Mouse (Mus musculus) midbrain, embryonic 12.5 days (tissue): ENCODE results near the gene Abcc3. TPM values are rescaled to one million over a fixed set of nuclear protein-coding genes. Genes with fewer than 3 reads are reported as not detected.

Experiments
- ATAC-seq: fragments of 200-750 bp; cut with Nextera tagmentation; 2 replicates; pipeline ENCODE4 v1.8.0; 2017; ENCODE audit warnings: low read depth, moderate TSS enrichment, moderate library complexity; ENCODE audit not compliant: low FRiP score
- H3K27ac ChIP-seq: fragments of 300-500 bp; sonication (generic); replicated peaks from 2 replicates; pipeline ENCODE4 v1.5.1; 2016; ENCODE audit warnings: mild to moderate bottlenecking
- H3K27me3 ChIP-seq: fragments of 300-500 bp; sonication (generic); 2 replicates; pipeline ENCODE4 v1.6.1; 2016; ENCODE audit warnings: mild to moderate bottlenecking
- H3K36me3 ChIP-seq: fragments of 300-500 bp; sonication (generic); 2 replicates; pipeline ENCODE4 v1.6.1; 2016
- H3K4me1 ChIP-seq: fragments of 300-500 bp; sonication (generic); 2 replicates; pipeline ENCODE4 v1.6.1; 2016
- H3K4me2 ChIP-seq: fragments of 300-500 bp; sonication (generic); replicated peaks from 2 replicates; pipeline ENCODE4 v1.6.1; 2016; ENCODE audit warnings: mild to moderate bottlenecking, moderate library complexity
- H3K4me3 ChIP-seq: fragments of 300-500 bp; sonication (generic); 2 replicates; pipeline ENCODE4 v1.5.1; 2016; ENCODE audit warnings: mild to moderate bottlenecking
- H3K9ac ChIP-seq: fragments of 300-500 bp; sonication (generic); replicated peaks from 2 replicates; pipeline ENCODE4 v1.6.1; 2016; ENCODE audit warnings: mild to moderate bottlenecking, moderate library complexity
- H3K9me3 ChIP-seq: fragments of 300-500 bp; sonication (generic); 2 replicates; pipeline ENCODE4 v1.6.1; 2016; ENCODE audit warnings: mild to moderate bottlenecking
- WGBS: fragments of 180-500 bp; shearing (Covaris S2); methylation state at CpG from one replicate; pipeline ENCODE4 v1.1.7; 2016; 5-methylcytosine and 5-hydroxymethylcytosine counted together
- polyA plus RNA-seq: library from polyadenylated mRNA; unstranded; fragments of >200 nt; fragmentation: Nextera tagmentation; extraction: Ambion mirVana; gene quantifications from 2 replicates; pipeline ENCODE4 v1.2.1, GENCODE M21; 2016

Abcc3 gene
- polyA plus RNA-seq, 1 experiment from 2014 or later, result 0.57 TPM

GRCm38 (mm10) chr11:94320969-94321930 lies 71.5 kb downstream of the Abcc3 start:
- peaks cover 51% of the 10 kb centered on the region for H3K4me1 ChIP-seq
- no peaks in the 10 kb centered on the region for H3K9me3 ChIP-seq
- H3K27me3 ChIP-seq, result no peaks in the 10 kb centered on the region
- H3K4me2 ChIP-seq, result peak overlapping the region; percentile 88
- H3K4me3 ChIP-seq, result peak overlapping the region; percentile 77
- peak overlapping the region; percentile 93 for H3K27ac ChIP-seq
- H3K36me3 ChIP-seq, result peaks cover 8% of the 10 kb centered on the region; the same call in 1 of the 2 replicates
- WGBS, result under 1% methylated on average over 67 of the region's 67 CpGs
- peak; percentile 75; the same call in 1 of the 2 replicates for ATAC-seq
- H3K9ac ChIP-seq, result peak overlapping the region; percentile 95

- Histone ChIP-seq H3K4me1 (peaks cover 57% of the 10 kb centered on the region), H3K36me3 (peaks cover 8% of the 10 kb centered on the region; the same call in 1 of the 2 replicates), H3K4me3 (no peak overlapping the region), H3K4me2 (no peak overlapping the region), H3K9me3 (no peaks in the 10 kb centered on the region), H3K27me3 (no peaks in the 10 kb centered on the region), H3K27ac (no peak overlapping the region), H3K9ac (no peak overlapping the region)
- ATAC-seq, result no peak
- WGBS, result 96% methylated on average over 5 of the region's 5 CpGs
Observed at GRCm38 (mm10) chr11:94318056-94318455, 74.7 kb downstream of the Abcc3 start.

GRCm38 (mm10) chr11:94317515-94317914 lies 75.3 kb downstream of the Abcc3 start:
- WGBS, result 68% methylated on average over 4 of the region's 4 CpGs
- H3K4me3 ChIP-seq, result no peak overlapping the region
- H3K27me3 ChIP-seq, result no peaks in the 10 kb centered on the region
- no peak overlapping the region for H3K27ac ChIP-seq
- no peak overlapping the region for H3K9ac ChIP-seq
- peaks cover 8% of the 10 kb centered on the region; the same call in 1 of the 2 replicates for H3K36me3 ChIP-seq
- H3K9me3 ChIP-seq, result no peaks in the 10 kb centered on the region
- H3K4me2 ChIP-seq, result no peak overlapping the region
- no peak for ATAC-seq
- H3K4me1 ChIP-seq, result peaks cover 57% of the 10 kb centered on the region

GRCm38 (mm10) chr11:94317014-94317413 lies 75.8 kb downstream of the Abcc3 start:
- H3K4me3 ChIP-seq, result no peak overlapping the region
- no peaks in the 10 kb centered on the region for H3K9me3 ChIP-seq
- no peak for ATAC-seq
- no peaks in the 10 kb centered on the region for H3K27me3 ChIP-seq
- H3K9ac ChIP-seq, result no peak overlapping the region
- peaks cover 54% of the 10 kb centered on the region for H3K4me1 ChIP-seq
- 88% methylated on average over 1 of the region's 1 CpGs for WGBS
- no peak overlapping the region for H3K27ac ChIP-seq
- H3K36me3 ChIP-seq, result peaks cover 8% of the 10 kb centered on the region; the same call in 1 of the 2 replicates
- no peak overlapping the region for H3K4me2 ChIP-seq

- H3K9ac ChIP-seq, result no peak overlapping the region
- H3K27ac ChIP-seq, result no peak overlapping the region
- 87% methylated on average over 2 of the region's 2 CpGs for WGBS
- H3K27me3 ChIP-seq, result no peaks in the 10 kb centered on the region
- no peak for ATAC-seq
- H3K4me2 ChIP-seq, result no peak overlapping the region
- H3K9me3 ChIP-seq, result no peaks in the 10 kb centered on the region
- H3K36me3 ChIP-seq, result peaks cover 8% of the 10 kb centered on the region; the same call in 1 of the 2 replicates
- peaks cover 54% of the 10 kb centered on the region for H3K4me1 ChIP-seq
- H3K4me3 ChIP-seq, result no peak overlapping the region
Observed at GRCm38 (mm10) chr11:94316528-94316927, 76.3 kb downstream of the Abcc3 start.

GRCm38 (mm10) chr11:94315308-94315707 lies 77.5 kb downstream of the Abcc3 start:
- WGBS, result 80% methylated on average over 1 of the region's 1 CpGs
- ATAC-seq, result no peak
- Histone ChIP-seq H3K9ac (no peak overlapping the region), H3K27me3 (no peaks in the 10 kb centered on the region), H3K27ac (no peak overlapping the region), H3K4me3 (no peak overlapping the region), H3K36me3 (peaks cover 8% of the 10 kb centered on the region; the same call in 1 of the 2 replicates), H3K9me3 (no peaks in the 10 kb centered on the region), H3K4me1 (peaks cover 50% of the 10 kb centered on the region), H3K4me2 (no peak overlapping the region)

GRCm38 (mm10) chr11:94314098-94314652 lies 78.6 kb downstream of the Abcc3 start:
- H3K4me3 ChIP-seq, result no peak overlapping the region
- WGBS, result 90% methylated on average over 2 of the region's 2 CpGs
- H3K4me2 ChIP-seq, result no peak overlapping the region
- no peaks in the 10 kb centered on the region for H3K9me3 ChIP-seq
- no peak overlapping the region for H3K27ac ChIP-seq
- H3K27me3 ChIP-seq, result no peaks in the 10 kb centered on the region
- peaks cover 4% of the 10 kb centered on the region; the same call in 1 of the 2 replicates for H3K36me3 ChIP-seq
- ATAC-seq, result no peak
- peaks cover 40% of the 10 kb centered on the region for H3K4me1 ChIP-seq
- no peak overlapping the region for H3K9ac ChIP-seq

DNA sequence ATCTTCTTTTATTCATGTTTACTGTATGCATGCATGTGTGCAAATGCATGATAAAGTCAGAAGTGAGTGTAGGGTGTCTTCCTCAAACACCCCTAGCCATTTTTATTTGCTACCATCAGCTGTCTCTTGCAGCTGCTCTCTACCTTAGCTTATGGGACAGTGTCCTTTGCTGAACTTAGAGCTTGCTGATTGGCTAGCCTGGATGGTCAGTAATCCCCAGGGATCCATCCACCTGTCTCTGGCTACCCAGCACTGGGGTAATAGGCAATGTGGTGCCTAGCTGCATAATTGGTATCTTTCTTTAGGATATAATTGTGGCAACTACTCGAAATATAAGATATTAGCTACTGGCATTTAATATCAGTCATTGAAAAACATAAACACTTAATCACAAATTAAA lies 80.1 kb downstream of the Abcc3 start:
- H3K36me3 ChIP-seq, result 0 out of 2 replicates have a peak, but pooled peaks cover 6% of the 10 kb centered on the region
- ATAC-seq, result no peak

GRCm38 (mm10) chr11:94294996-94295845 lies 97.6 kb downstream of the Abcc3 start:
- Histone ChIP-seq H3K9ac (no peak overlapping the region), H3K4me2 (no peak overlapping the region), H3K27me3 (no peaks in the 10 kb centered on the region), H3K4me3 (no peak overlapping the region), H3K4me1 (no peaks in the 10 kb centered on the region), H3K27ac (no peak overlapping the region), H3K36me3 (peaks cover 91% of the 10 kb centered on the region), H3K9me3 (no peaks in the 10 kb centered on the region)
- WGBS, result 80% methylated on average over 9 of the region's 9 CpGs
- ATAC-seq, result no peak

More for the DNA sequence above, 80.1 kb downstream of the Abcc3 start:
- no peak overlapping the region for H3K4me2 ChIP-seq
- no peak overlapping the region for H3K9ac ChIP-seq
- no peaks in the 10 kb centered on the region for H3K9me3 ChIP-seq
- H3K27me3 ChIP-seq, result no peaks in the 10 kb centered on the region
- no peak overlapping the region for H3K27ac ChIP-seq
- H3K4me3 ChIP-seq, result no peak overlapping the region
- peaks cover 34% of the 10 kb centered on the region for H3K4me1 ChIP-seq
- 82% methylated on average over 1 of the region's 1 CpGs for WGBS
